Mouse (Mus musculus): ENCODE measurements around the gene Hebp2. TPM values are rescaled to one million over a fixed set of nuclear protein-coding genes. Genes with fewer than 3 reads are reported as not detected.

Hebp2 gene
- polyA plus RNA-seq (2012; rRNA removed; ENCODE audit: low replicate concordance), result 2.7 and 9.5 TPM in 2 replicates

GRCm38 (mm10) chr10:18545813-18546235, at the start of gene Hebp2:
TSS of gene Hebp2 (minus strand) at chr10:18546076.

Other genes with a start within 250 kb of the Hebp2 start
- gene Nhsl1, start 227.1 kb downstream of the Hebp2 start, polyA plus RNA-seq (2012; rRNA removed; ENCODE audit: low replicate concordance), result 5.5 and 8.5 TPM in 2 replicates
- gene Arfgef3, start 197.9 kb upstream of the Hebp2 start, polyA plus RNA-seq (2012; rRNA removed; ENCODE audit: low replicate concordance), result 0.01 and 0.35 TPM in 2 replicates
- not detected in 2 replicates for gene Gm4922, start 240.7 kb upstream of the Hebp2 start, polyA plus RNA-seq (2012; rRNA removed; ENCODE audit: low replicate concordance)

Data from subcutaneous adipose tissue, adult 2 months (tissue).